Mouse (Mus musculus) midbrain, embryonic 13.5 days (tissue): ENCODE results near the gene Fam47c. TPM values are rescaled to one million over a fixed set of nuclear protein-coding genes. Genes with fewer than 3 reads are reported as not detected.

ENCODE experiments used
- ATAC-seq: fragments of 200-750 bp; cut with Nextera tagmentation; 2 replicates; pipeline ENCODE4 v1.8.0; 2017; ENCODE audit warnings: mild to moderate bottlenecking, moderate TSS enrichment, moderate library complexity
- H3K27ac ChIP-seq: fragments of 300-500 bp; sonication (generic); 2 replicates; pipeline ENCODE4 v1.5.1; 2015; ENCODE audit warnings: inconsistent platforms, mild to moderate bottlenecking, moderate library complexity
- H3K27me3 ChIP-seq: fragments of 300-500 bp; sonication (generic); 2 replicates; pipeline ENCODE4 v1.6.1; 2015; ENCODE audit warnings: mild to moderate bottlenecking, inconsistent platforms
- H3K36me3 ChIP-seq: fragments of 300-500 bp; sonication (generic); 2 replicates; pipeline ENCODE4 v1.6.1; 2015; ENCODE audit warnings: mild to moderate bottlenecking, inconsistent platforms
- H3K4me1 ChIP-seq: fragments of 300-500 bp; sonication (generic); replicated peaks from 2 replicates; pipeline ENCODE4 v1.6.1; 2015; ENCODE audit warnings: inconsistent platforms
- H3K4me2 ChIP-seq: fragments of 300-500 bp; sonication (generic); replicated peaks from 2 replicates; pipeline ENCODE4 v1.6.1; 2015; ENCODE audit warnings: moderate library complexity, mild to moderate bottlenecking, inconsistent platforms
- H3K4me3 ChIP-seq: fragments of 300-500 bp; sonication (generic); replicated peaks from 2 replicates; pipeline ENCODE4 v1.5.1; 2015; ENCODE audit warnings: mild to moderate bottlenecking, inconsistent platforms
- H3K9ac ChIP-seq: fragments of 300-500 bp; sonication (generic); replicated peaks from 2 replicates; pipeline ENCODE4 v1.6.1; 2015; ENCODE audit warnings: mild to moderate bottlenecking, inconsistent platforms
- H3K9me3 ChIP-seq: fragments of 300-500 bp; sonication (generic); 2 replicates; pipeline ENCODE4 v1.6.1; 2016; ENCODE audit warnings: mild to moderate bottlenecking, inconsistent platforms
- WGBS: fragments of 180-500 bp; shearing (Covaris S2); methylation state at CpG from one replicate; pipeline ENCODE4 v1.1.7; 2015; 5-methylcytosine and 5-hydroxymethylcytosine counted together
- polyA plus RNA-seq: library from polyadenylated mRNA; unstranded; fragments of >200 nt; fragmentation: Nextera tagmentation; extraction: Ambion mirVana; gene quantifications from 2 replicates; pipeline ENCODE4 v1.2.1, GENCODE M21; 2015

Gene Fam47c
- not detected in 2 replicates for polyA plus RNA-seq

GRCm38 (mm10) chrX:78737463-78737862, at the start of gene Fam47c:
Fam47c (plus strand) TSS chrX:78737763.
- Histone ChIP-seq H3K4me2 (no peak within 1 kb of the TSS), H3K4me1 (no peaks in the 10 kb centered on the region), H3K9ac (no peak within 1 kb of the TSS), H3K36me3 (no peaks in the 10 kb centered on the region), H3K27ac (no peak within 1 kb of the TSS), H3K9me3 (peaks cover 4% of the 10 kb centered on the region; the same call in 1 of the 2 replicates), H3K27me3 (no peaks in the 10 kb centered on the region), H3K4me3 (no peak within 1 kb of the TSS)
- ATAC-seq, result no peak
- 91% methylated on average over 3 of the region's 3 CpGs for WGBS

- no peaks in the 10 kb centered on the region for H3K36me3 ChIP-seq
- WGBS, result 78% methylated on average over 2 of the region's 2 CpGs
- H3K27me3 ChIP-seq, result no peaks in the 10 kb centered on the region
- no peak overlapping the region for H3K27ac ChIP-seq
- no peak overlapping the region for H3K4me3 ChIP-seq
- H3K4me2 ChIP-seq, result no peak overlapping the region
- H3K4me1 ChIP-seq, result no peaks in the 10 kb centered on the region
- no peak overlapping the region for H3K9ac ChIP-seq
- ATAC-seq, result no peak
- H3K9me3 ChIP-seq, result no peaks in the 10 kb centered on the region
Observed at GRCm38 (mm10) chrX:78769408-78769807, 31.8 kb downstream of the Fam47c start.

- Histone ChIP-seq H3K4me1 (no peaks in the 10 kb centered on the region), H3K9ac (no peak overlapping the region), H3K27ac (no peak overlapping the region), H3K4me2 (no peak overlapping the region), H3K9me3 (peaks cover 3% of the 10 kb centered on the region; the same call in 1 of the 2 replicates), H3K27me3 (no peaks in the 10 kb centered on the region), H3K4me3 (no peak overlapping the region), H3K36me3 (no peaks in the 10 kb centered on the region)
- no peak for ATAC-seq
- 79% methylated on average over 2 of the region's 2 CpGs for WGBS
Observed at GRCm38 (mm10) chrX:78777078-78777477, 39.5 kb downstream of the Fam47c start.

Other genes with a start within 250 kb of the Fam47c start
- gene Prrg1, start 153.9 kb upstream of the Fam47c start, polyA plus RNA-seq, result 4.9 TPM in 2 replicates